Mouse (Mus musculus): Measurements from ENCODE around the gene Morn1. TPM values are rescaled to one million over a fixed set of nuclear protein-coding genes. Genes with fewer than 3 reads are reported as not detected.

Morn1 gene
- polyA plus RNA-seq, 1 experiment from 2014 or later, result 2.2 TPM

DNA sequence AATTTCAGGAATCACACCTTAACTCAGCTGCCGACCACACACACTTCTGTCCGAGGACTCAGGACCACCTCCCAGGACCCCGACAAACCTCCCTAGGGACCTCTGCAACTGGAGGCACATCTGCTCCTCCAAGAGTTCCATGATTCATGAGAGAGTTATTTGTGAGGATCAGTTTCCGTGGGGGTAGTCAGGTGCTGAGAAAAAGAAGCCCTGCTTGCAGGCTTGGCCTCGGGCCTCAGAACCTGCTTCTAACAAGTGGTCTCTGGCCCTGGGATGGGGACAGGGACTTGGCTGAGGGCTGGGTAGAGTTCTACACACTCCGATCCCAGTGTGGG lies 63.5 kb downstream of the Morn1 start:
- peak overlapping the region; percentile 70 for H3K4me2 ChIP-seq (ENCODE audit: low read depth, low read length)
- H3K27ac ChIP-seq (ENCODE audit: low read depth), result peak overlapping the region; percentile 7; the same call in 1 of the 2 replicates
- H3K4me3 ChIP-seq (ENCODE audit: low read depth, low read length), result no peak overlapping the region
- TF ChIP-seq CTCF (IDR thresholded peaks at IDR 0.05; ENCODE audit: low read depth), result no peak
- no peak for TF ChIP-seq EP300 (IDR thresholded peaks at IDR 0.05; ENCODE audit: low read depth)
- WGBS (ENCODE audit: insufficient replicate concordance), result 70% methylated on average over 6 of the region's 6 CpGs
- peaks cover 23% of the 10 kb centered on the region for H3K4me1 ChIP-seq (ENCODE audit: insufficient read depth)
- DNase-seq (no peak), ATAC-seq (no peak)
- 0 out of 2 replicates have a peak, but pooled peaks cover 2% of the 10 kb centered on the region for H3K36me3 ChIP-seq (replicated peaks; ENCODE audit: insufficient read depth, low read length)
- H3K27me3 ChIP-seq (ENCODE audit: insufficient read depth, low read length), result no peaks in the 10 kb centered on the region
- no peak overlapping the region for H3K9ac ChIP-seq (replicated peaks)
- H3K9me3 ChIP-seq (ENCODE audit: low read length), result no peaks in the 10 kb centered on the region

DNA sequence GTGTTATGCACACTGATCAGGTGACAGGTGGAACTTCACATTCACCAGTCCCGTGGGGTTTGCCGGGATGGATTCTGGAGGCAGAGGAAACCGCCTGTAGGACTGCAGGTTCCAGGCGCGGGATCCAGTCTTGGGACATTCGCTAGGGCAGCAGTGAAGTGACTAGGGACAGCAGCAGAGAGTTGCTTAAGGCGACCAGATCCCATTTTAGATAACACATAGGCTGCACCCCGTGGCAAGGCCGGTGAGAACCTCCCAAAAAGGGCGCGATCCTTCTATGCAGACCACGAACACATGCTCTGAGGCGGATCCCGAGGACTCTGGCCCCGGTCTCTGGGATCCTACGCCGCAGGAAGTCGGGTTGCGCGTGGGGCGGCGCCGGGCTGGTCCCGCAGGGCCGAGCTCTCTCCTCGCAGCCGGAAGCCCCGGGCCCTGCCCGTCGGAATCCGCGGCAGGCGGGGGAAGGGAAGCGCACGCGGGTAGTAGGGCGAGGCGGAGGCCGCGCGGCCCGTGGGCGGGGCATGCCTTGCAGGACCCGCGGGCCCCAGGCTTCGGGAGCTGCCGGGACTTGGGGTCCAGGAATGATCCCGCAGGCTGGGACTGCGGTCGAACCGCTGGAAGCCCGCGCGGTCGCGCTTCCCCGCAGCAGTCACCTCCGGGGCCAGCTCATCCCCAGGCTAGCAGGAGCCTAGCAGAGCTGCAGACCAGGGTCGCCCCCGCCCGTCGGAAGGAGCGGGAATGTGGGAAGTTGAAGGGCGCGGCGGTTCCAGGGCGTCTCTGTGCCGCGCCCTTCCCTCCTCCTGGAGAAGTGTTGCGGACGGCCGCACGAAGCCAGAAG lies 64.1 kb downstream of the Morn1 start:
- Histone ChIP-seq H3K9ac (replicated peaks) (peak overlapping the region; percentile 22), H3K9me3 (ENCODE audit: low read length) (no peaks in the 10 kb centered on the region), H3K27me3 (ENCODE audit: insufficient read depth, low read length) (no peaks in the 10 kb centered on the region), H3K4me3 (ENCODE audit: low read depth, low read length) (peak overlapping the region; percentile 52), H3K27ac (ENCODE audit: low read depth) (peak overlapping the region; percentile 7), H3K4me2 (ENCODE audit: low read depth, low read length) (peak overlapping the region; percentile 70), H3K4me1 (ENCODE audit: insufficient read depth) (peaks cover 23% of the 10 kb centered on the region), H3K36me3 (replicated peaks; ENCODE audit: insufficient read depth, low read length) (0 out of 2 replicates have a peak, but pooled peaks cover 2% of the 10 kb centered on the region)
- DNase-seq (peak; percentile 83), ATAC-seq (peak; percentile 85)
- TF ChIP-seq EP300 (IDR thresholded peaks at IDR 0.05; ENCODE audit: low read depth) (no peak), CTCF (IDR thresholded peaks at IDR 0.05; ENCODE audit: low read depth) (no peak)
- 4% methylated on average over 66 of the region's 73 CpGs for WGBS (ENCODE audit: insufficient replicate concordance)

DNA sequence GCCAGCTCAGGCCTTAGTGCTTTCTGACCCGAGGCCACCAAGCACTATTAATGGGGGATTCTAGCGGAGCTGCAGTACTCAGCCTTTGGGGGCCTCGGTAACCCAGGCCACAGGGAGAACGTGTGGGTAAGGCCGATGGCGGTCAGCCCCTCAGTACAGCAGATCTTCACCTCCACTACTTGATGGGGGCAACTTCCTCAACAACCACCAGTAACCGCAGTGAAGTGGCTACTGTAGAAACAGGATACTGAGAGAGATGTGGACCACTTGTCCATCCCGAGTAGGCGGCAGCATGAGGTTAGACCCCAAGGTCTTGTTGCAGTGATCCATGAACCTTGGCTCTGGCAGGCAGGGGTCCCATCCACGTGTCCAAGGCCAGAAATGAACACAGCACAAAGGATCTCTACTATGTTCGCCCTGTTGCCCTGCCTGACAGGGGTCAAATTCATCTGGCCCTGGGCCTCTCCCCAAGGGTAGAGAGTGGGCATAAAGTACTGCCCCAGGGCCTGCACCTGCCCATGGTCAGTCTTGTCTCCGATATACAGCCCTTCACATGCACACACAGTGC lies 64.9 kb downstream of the Morn1 start:
- ATAC-seq, result no peak
- H3K9ac ChIP-seq (replicated peaks), result peak overlapping the region; percentile 22
- TF ChIP-seq CTCF (IDR thresholded peaks at IDR 0.05; ENCODE audit: low read depth) (no peak), EP300 (IDR thresholded peaks at IDR 0.05; ENCODE audit: low read depth) (no peak)
- peak overlapping the region; percentile 70 for H3K4me2 ChIP-seq (ENCODE audit: low read depth, low read length)
- H3K36me3 ChIP-seq (replicated peaks; ENCODE audit: insufficient read depth, low read length), result peaks cover 9% of the 10 kb centered on the region; the same call in 1 of the 2 replicates
- peaks cover 23% of the 10 kb centered on the region for H3K4me1 ChIP-seq (ENCODE audit: insufficient read depth)
- DNase-seq, result no peak
- H3K9me3 ChIP-seq (ENCODE audit: low read length), result no peaks in the 10 kb centered on the region
- H3K27ac ChIP-seq (ENCODE audit: low read depth), result peak overlapping the region; percentile 7; the same call in 1 of the 2 replicates
- WGBS (ENCODE audit: insufficient replicate concordance), result 26% methylated on average over 12 of the region's 12 CpGs
- peak overlapping the region; percentile 52 for H3K4me3 ChIP-seq (ENCODE audit: low read depth, low read length)
- no peaks in the 10 kb centered on the region for H3K27me3 ChIP-seq (ENCODE audit: insufficient read depth, low read length)

DNA sequence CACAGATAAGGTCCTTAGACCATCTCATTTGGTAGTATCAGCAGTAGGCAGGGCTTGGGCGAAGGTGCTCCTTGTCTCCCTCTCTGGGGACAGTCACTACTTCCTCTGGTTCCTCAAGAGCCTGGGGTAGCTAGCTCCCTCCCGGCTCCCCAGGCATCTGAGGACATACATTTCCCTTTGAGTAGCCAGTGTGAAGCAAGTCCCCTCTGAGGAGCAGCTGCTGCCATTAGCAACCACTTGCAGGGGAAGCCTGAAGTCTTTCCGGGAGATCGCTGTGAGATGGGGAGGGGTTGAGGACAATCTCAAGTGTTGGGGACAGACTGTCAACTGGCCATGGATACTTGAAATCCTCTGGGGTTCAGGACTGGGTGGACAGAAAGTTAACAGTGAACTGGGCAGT lies 65.5 kb downstream of the Morn1 start:
- TF ChIP-seq EP300 (IDR thresholded peaks at IDR 0.05; ENCODE audit: low read depth) (no peak), CTCF (IDR thresholded peaks at IDR 0.05; ENCODE audit: low read depth) (no peak)
- H3K27ac ChIP-seq (ENCODE audit: low read depth), result no peak overlapping the region
- peaks cover 23% of the 10 kb centered on the region for H3K4me1 ChIP-seq (ENCODE audit: insufficient read depth)
- DNase-seq (no peak), ATAC-seq (no peak)
- H3K4me3 ChIP-seq (ENCODE audit: low read depth, low read length), result no peak overlapping the region
- H3K9ac ChIP-seq (replicated peaks), result no peak overlapping the region
- no peaks in the 10 kb centered on the region for H3K9me3 ChIP-seq (ENCODE audit: low read length)
- H3K36me3 ChIP-seq (replicated peaks; ENCODE audit: insufficient read depth, low read length), result peaks cover 13% of the 10 kb centered on the region
- WGBS (ENCODE audit: insufficient replicate concordance), result 30% methylated on average over 4 of the region's 4 CpGs
- H3K4me2 ChIP-seq (ENCODE audit: low read depth, low read length), result no peak overlapping the region
- H3K27me3 ChIP-seq (ENCODE audit: insufficient read depth, low read length), result no peaks in the 10 kb centered on the region

DNA sequence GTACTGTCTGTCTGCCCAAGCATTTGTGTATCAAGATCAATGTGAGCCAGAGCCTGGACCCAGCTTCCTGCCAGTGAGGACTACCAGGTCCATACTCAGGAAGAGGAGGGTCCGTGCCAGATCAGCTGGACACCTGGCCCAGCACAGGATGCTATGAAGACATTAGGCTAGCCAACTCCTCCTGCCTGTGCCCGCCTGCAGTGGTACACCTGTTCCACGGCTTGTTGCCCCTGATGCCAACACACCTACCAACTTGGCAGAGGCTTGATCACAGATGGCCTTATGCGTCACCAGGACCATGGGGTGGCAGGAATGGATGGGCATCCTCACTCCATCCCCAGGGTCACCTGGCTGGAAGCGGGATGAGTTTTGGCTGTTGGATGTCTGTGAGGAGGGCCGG lies 66.1 kb downstream of the Morn1 start:
- H3K27ac ChIP-seq (ENCODE audit: low read depth), result no peak overlapping the region

DNA sequence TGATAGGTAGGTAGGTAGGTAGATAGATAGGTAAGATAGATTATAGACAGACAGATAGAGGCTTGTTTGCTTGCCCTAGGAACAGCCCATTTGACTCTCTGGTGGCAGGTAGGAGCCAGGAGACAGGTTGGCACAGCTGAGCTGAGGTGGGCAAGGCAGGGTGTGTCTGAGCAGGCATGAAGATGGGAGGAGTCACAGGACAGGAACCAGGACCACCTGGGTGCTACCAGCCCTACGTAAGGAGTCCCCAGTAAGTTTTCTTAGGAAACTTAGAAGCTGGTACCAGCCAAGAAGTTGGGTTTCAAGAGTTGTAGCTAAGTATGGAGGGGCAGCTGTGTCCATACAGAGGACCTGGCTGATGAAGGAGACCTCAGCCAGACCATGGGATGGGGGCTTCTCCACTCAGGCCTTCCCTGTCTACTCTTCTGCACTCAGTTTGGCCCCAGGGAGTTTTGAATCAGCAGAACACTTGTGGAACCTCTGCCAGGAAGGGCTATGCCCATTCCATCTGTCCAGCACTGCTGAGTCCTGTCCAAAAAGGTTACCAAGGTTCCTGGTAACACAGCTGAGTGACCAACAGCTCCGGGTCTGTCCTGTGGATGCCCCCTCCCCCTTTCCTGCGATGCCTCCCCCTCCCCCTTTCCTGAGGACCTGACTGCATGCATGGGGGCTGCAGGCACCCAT lies 67.2 kb downstream of the Morn1 start:
- no peak overlapping the region for H3K4me3 ChIP-seq (ENCODE audit: low read depth, low read length)
- H3K9ac ChIP-seq (replicated peaks), result no peak overlapping the region
- peaks cover 23% of the 10 kb centered on the region for H3K4me1 ChIP-seq (ENCODE audit: insufficient read depth)
- WGBS (ENCODE audit: insufficient replicate concordance), result 63% methylated on average over 3 of the region's 3 CpGs
- H3K36me3 ChIP-seq (replicated peaks; ENCODE audit: insufficient read depth, low read length), result peaks cover 27% of the 10 kb centered on the region
- DNase-seq, result no peak
- no peak for ATAC-seq
- H3K27ac ChIP-seq (ENCODE audit: low read depth), result no peak overlapping the region
- H3K27me3 ChIP-seq (ENCODE audit: insufficient read depth, low read length), result no peaks in the 10 kb centered on the region
- no peaks in the 10 kb centered on the region for H3K9me3 ChIP-seq (ENCODE audit: low read length)
- TF ChIP-seq EP300 (IDR thresholded peaks at IDR 0.05; ENCODE audit: low read depth), result no peak
- TF ChIP-seq CTCF (IDR thresholded peaks at IDR 0.05; ENCODE audit: low read depth), result no peak
- no peak overlapping the region for H3K4me2 ChIP-seq (ENCODE audit: low read depth, low read length)

More for the DNA sequence above, 66.1 kb downstream of the Morn1 start:
- H3K27me3 ChIP-seq (ENCODE audit: insufficient read depth, low read length), result no peaks in the 10 kb centered on the region
- H3K9ac ChIP-seq (replicated peaks), result no peak overlapping the region
- H3K4me3 ChIP-seq (ENCODE audit: low read depth, low read length), result no peak overlapping the region
- DNase-seq (no peak), ATAC-seq (no peak)
- 70% methylated on average over 6 of the region's 6 CpGs for WGBS (ENCODE audit: insufficient replicate concordance)
- H3K4me2 ChIP-seq (ENCODE audit: low read depth, low read length), result no peak overlapping the region
- H3K9me3 ChIP-seq (ENCODE audit: low read length), result no peaks in the 10 kb centered on the region
- peaks cover 23% of the 10 kb centered on the region for H3K4me1 ChIP-seq (ENCODE audit: insufficient read depth)
- peaks cover 18% of the 10 kb centered on the region for H3K36me3 ChIP-seq (replicated peaks; ENCODE audit: insufficient read depth, low read length)
- no peak for TF ChIP-seq CTCF (IDR thresholded peaks at IDR 0.05; ENCODE audit: low read depth)
- no peak for TF ChIP-seq EP300 (IDR thresholded peaks at IDR 0.05; ENCODE audit: low read depth)
